In genomic region chr2:106529247-106529646, GRCm38 (mm10) we compare ENCODE assay signal across 24 mouse cellular contexts.
A peak's percentile ranks its signal among the peaks of the same experiment; 100 is the strongest.
DNase-seq lines count a peak whose midpoint lies in the region; ATAC-seq and TF ChIP-seq lines count a peak whose summit lies in the region.
"Had no signal": no experiment of that assay in that cellular context is flagged by ENCODE, and none has a peak within 500 bp of the region (broad histone marks: within the 10 kb centered on the region; RNA-seq: fewer than 3 reads in every experiment).

No protein-coding gene starts in this region.

- no peaks in the 10 kb centered on the region for H3K36me3 ChIP-seq in kidney, embryonic 15.5 days
- no peaks in the 10 kb centered on the region for H3K36me3 ChIP-seq in kidney, postnatal 0 days (ENCODE audit: insufficient read depth, low read length)
- H3K36me3 ChIP-seq: embryonic facial prominence, embryonic 10.5 days; embryonic facial prominence, embryonic 12.5 days; forebrain, embryonic 15.5 days; G1E had no signal

- H3K4me1 ChIP-seq in kidney, embryonic 15.5 days = peaks cover 9% of the 10 kb centered on the region
- 0 out of 2 replicates have a peak, but pooled peaks cover 2% of the 10 kb centered on the region for H3K4me1 ChIP-seq in kidney, postnatal 0 days (replicated peaks; ENCODE audit: insufficient read depth, low read length)
- H3K4me1 ChIP-seq: embryonic facial prominence, embryonic 12.5 days; forebrain, embryonic 15.5 days had no signal

- H3K4me3 ChIP-seq in kidney, embryonic 15.5 days (replicated peaks) = no peak overlapping the region
- no peak overlapping the region for H3K4me3 ChIP-seq in kidney, postnatal 0 days (replicated peaks; ENCODE audit: low read depth, low read length)
- H3K4me3 ChIP-seq: embryonic facial prominence, embryonic 10.5 days; embryonic facial prominence, embryonic 12.5 days; forebrain, embryonic 13.5 days; forebrain, embryonic 15.5 days had no signal

- H3K9ac ChIP-seq in kidney, embryonic 15.5 days = no peak overlapping the region
- H3K9ac ChIP-seq in kidney, postnatal 0 days (ENCODE audit: low read depth, low read length) = no peak overlapping the region
- H3K9ac ChIP-seq: embryonic facial prominence, embryonic 12.5 days; forebrain, embryonic 13.5 days; forebrain, embryonic 15.5 days had no signal

- TF ChIP-seq CTCF in kidney, postnatal 0 days (IDR thresholded peaks at IDR 0.05; ENCODE audit: low read depth) = no peak

- ATAC-seq in kidney, embryonic 15.5 days (replicated peaks; ENCODE audit: low FRiP score) = peak; percentile 87
- ATAC-seq in kidney, postnatal 0 days (replicated peaks; ENCODE audit: low FRiP score, low read depth) = peak; percentile 25; the same call in 1 of the 2 replicates
- ATAC-seq: activated CD4-positive, CD25-positive, alpha-beta regulatory T cell, adult 4 months; CD4-positive, CD25-positive, alpha-beta regulatory T cell, adult 4 months; forebrain, embryonic 13.5 days; forebrain, embryonic 15.5 days; Patski had no signal

- intact Hi-C loops in heart, postnatal 14 days (cut with DNase I) = no loop called here

- peak; percentile 67 for DNase-seq in heart, adult 11 months
- no peak for DNase-seq in heart, postnatal 14 days
- no peak for DNase-seq in kidney, postnatal 10 days
- DNase-seq in kidney, postnatal 0 days (ENCODE audit: low spot score) = peak; percentile 63
- DNase-seq in kidney, postnatal 25 days = no peak
- DNase-seq: adrenal gland, adult 8-10 months; adrenal gland, postnatal 14 days; adrenal gland, postnatal 36 days; B cell, adult 2 months; cerebellum, adult 11-12 months; cerebellum, adult 2 months; cerebellum, adult 9-10 months; cerebellum, postnatal 10 days; cerebellum, postnatal 25 days had no signal

- H3K27ac ChIP-seq in kidney, embryonic 15.5 days = no peak overlapping the region
- no peak overlapping the region for H3K27ac ChIP-seq in kidney, postnatal 0 days
- H3K27ac ChIP-seq: embryonic facial prominence, embryonic 10.5 days; embryonic facial prominence, embryonic 12.5 days; forebrain, embryonic 13.5 days; forebrain, embryonic 15.5 days had no signal

- WGBS in kidney, embryonic 15.5 days = 31% methylated on average over 5 of the region's 5 CpGs
- 38% methylated on average over 5 of the region's 5 CpGs for WGBS in kidney, postnatal 0 days

- H3K9me3 ChIP-seq in kidney, embryonic 15.5 days (replicated peaks) = no peaks in the 10 kb centered on the region
- H3K9me3 ChIP-seq in kidney, postnatal 0 days (replicated peaks; ENCODE audit: low read length) = no peaks in the 10 kb centered on the region
- H3K9me3 ChIP-seq: embryonic facial prominence, embryonic 10.5 days; embryonic facial prominence, embryonic 12.5 days; forebrain, embryonic 13.5 days; forebrain, embryonic 15.5 days had no signal

- no peak overlapping the region for H3K4me2 ChIP-seq in kidney, embryonic 15.5 days
- no peak overlapping the region for H3K4me2 ChIP-seq in kidney, postnatal 0 days (ENCODE audit: low read length)
- H3K4me2 ChIP-seq: embryonic facial prominence, embryonic 12.5 days; forebrain, embryonic 13.5 days; forebrain, embryonic 15.5 days had no signal

- H3K27me3 ChIP-seq in kidney, embryonic 15.5 days = no peaks in the 10 kb centered on the region
- H3K27me3 ChIP-seq in kidney, postnatal 0 days (ENCODE audit: insufficient read depth, low read length) = no peaks in the 10 kb centered on the region
- H3K27me3 ChIP-seq: CH12.LX; embryonic facial prominence, embryonic 12.5 days; forebrain, embryonic 13.5 days; forebrain, embryonic 15.5 days; Patski had no signal

Comparison
In these comparisons a context has a peak if more than half of its experiments do, and no peak if none do; other contexts are left out.
1. DNase-seq: peak in heart, adult 11 months (single experiment) and kidney, postnatal 0 days (single experiment); none in heart, postnatal 14 days (0 of 2), kidney, postnatal 10 days (single experiment) and kidney, postnatal 25 days (0 of 2).